Mouse (Mus musculus) R1 (cell line): ENCODE measurements around the gene Treh.

Experiments
- DNase-seq: peaks from one replicate; pipeline ENCODE4 v3.0.0-alpha.2; 2018; ENCODE audit warnings: low read depth, low spot score

The Treh gene

DNA sequence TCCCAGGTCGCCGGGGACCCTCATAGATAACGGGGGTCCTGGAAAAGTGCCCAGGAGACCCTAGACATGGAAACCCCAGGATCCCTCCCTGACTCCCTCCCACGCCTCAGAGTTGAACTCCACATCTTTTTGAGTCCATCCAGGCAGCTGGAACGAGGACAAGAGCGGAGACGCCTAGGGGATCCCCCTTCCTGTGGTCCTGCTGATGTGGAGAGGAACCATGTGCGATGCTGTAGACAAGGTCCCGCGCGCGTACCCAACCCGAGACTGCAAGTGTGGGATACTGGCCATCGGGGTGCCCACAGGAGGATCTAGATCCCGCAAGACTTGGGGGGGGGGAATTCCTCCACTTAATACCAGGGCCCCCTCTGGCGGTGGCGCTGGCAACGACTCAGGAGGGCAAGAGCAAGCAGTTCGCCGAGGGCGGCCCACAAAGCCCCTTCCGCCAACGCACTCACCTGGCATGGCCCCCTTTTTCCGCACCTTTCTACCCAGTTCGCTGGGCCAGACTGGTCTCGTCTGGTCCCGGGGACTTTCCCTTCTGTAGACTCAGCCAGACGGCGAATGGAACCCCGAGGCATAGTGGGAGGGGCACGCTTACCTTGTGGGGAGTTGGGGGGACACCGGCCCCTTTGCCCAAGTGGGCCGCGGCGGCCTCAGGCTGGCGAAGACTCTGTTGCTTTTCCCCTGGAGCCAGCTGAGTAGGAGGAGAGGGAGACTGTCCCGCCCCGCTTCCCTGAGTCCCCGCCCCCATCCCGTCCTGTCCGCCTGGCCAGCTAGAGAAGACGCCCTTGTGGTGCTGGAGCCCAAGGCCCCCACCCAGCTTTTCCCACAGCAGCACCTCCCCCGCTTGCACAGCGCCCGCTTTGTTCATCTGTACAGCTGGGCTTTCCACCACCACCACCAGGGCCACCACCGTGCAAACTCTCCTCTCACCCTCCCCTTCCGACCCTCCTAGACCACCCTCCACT is 61.8 kb downstream of the Treh start, which contains the start of gene Phldb1:
Gene Phldb1, minus strand, starts transcription at position 675 of the 971 bp plus-strand sequence.
- DNase-seq = peak; percentile 61

DNA sequence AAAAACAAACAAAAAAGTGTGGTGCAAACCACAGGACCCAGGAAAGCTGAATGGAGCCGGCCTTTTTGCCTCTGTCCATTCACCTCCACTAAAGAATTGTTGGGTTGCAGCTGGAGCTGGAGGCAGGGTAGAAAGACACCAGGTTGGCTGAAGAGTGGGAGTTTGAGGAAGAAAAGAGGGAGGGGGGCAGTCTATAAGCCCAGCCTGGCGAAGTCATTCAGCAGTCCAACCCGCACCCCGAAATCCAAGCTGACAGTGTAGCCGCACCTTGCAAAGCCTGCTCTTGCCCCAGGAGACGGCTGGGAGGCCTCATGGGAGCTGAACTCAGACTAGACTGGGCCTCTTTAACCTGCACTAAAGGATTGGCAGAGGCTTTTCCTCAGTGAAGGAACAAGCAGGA is 62.9 kb downstream of the Treh start:
- no peak for DNase-seq
